Mouse (Mus musculus): ENCODE results near the gene Tsen34. TPM values are rescaled to one million over a fixed set of nuclear protein-coding genes. Genes with fewer than 3 reads are reported as not detected.

The Tsen34 gene
- polyA plus RNA-seq (2012; rRNA removed): 78.1 and 115 TPM in 2 replicates

GRCm38 (mm10) chr7:3692382-3692986, at the start of gene Tsen34:
TSS of gene Tsen34 (plus strand) at chr7:3692863.

GRCm38 (mm10) chr7:3644672-3645487, 47.8 kb upstream of the Tsen34 start, which contains the start of gene Cnot3:
TSS of gene Cnot3 (plus strand) at chr7:3645268.

GRCm38 (mm10) chr7:3665215-3666114, 27.2 kb upstream of the Tsen34 start, which contains the start of gene Leng1:
TSS of gene Leng1 (minus strand) at chr7:3665840.

GRCm38 (mm10) chr7:3677342-3677741, 15.3 kb upstream of the Tsen34 start, which contains the start of gene Tmc4:
TSS of gene Tmc4 (minus strand) at chr7:3677553.

GRCm38 (mm10) chr7:3692987-3693808, 535 bp downstream of the Tsen34 start, which contains the start of gene Mboat7:
TSS of gene Mboat7 (minus strand) at chr7:3693523.

GRCm38 (mm10) chr7:3703879-3704441, 11.3 kb downstream of the Tsen34 start, which contains the start of gene Rps9:
TSS of gene Rps9 (plus strand) at chr7:3703993.

GRCm38 (mm10) chr7:3720268-3720667, 27.6 kb downstream of the Tsen34 start, which contains the start of gene Pirb:
TSS of gene Pirb (minus strand) at chr7:3720391.

Other genes starting within 250 kb of the Tsen34 start
- 0.16 TPM in 1 of 2 replicates, not detected in the other for gene Tarm1, start 190.2 kb upstream of the Tsen34 start, polyA plus RNA-seq (2012; rRNA removed)
- 0.09 and 0.32 TPM in 2 replicates for gene Oscar, start 76.7 kb upstream of the Tsen34 start, polyA plus RNA-seq (2012; rRNA removed)
- gene Ndufa3, start 75.5 kb upstream of the Tsen34 start, polyA plus RNA-seq (2012; rRNA removed): 219 and 251 TPM in 2 replicates
- gene Tfpt, start 62.9 kb upstream of the Tsen34 start, polyA plus RNA-seq (2012; rRNA removed): 2.4 and 2.6 TPM in 2 replicates
- gene Prpf31, start 62.9 kb upstream of the Tsen34 start, polyA plus RNA-seq (2012; rRNA removed): 9.5 and 9.9 TPM in 2 replicates
- 47.8 and 48.8 TPM in 2 replicates for gene Cnot3, start 47.6 kb upstream of the Tsen34 start, polyA plus RNA-seq (2012; rRNA removed)
- gene Leng1, start 27.0 kb upstream of the Tsen34 start, polyA plus RNA-seq (2012; rRNA removed): 0.84 and 1.1 TPM in 2 replicates
- gene Tmc4, start 15.3 kb upstream of the Tsen34 start, polyA plus RNA-seq (2012; rRNA removed): 95.4 and 101 TPM in 2 replicates
- gene Mboat7, start 660 bp downstream of the Tsen34 start, polyA plus RNA-seq (2012; rRNA removed): 23.1 and 29.7 TPM in 2 replicates
- gene Rps9, start 11.1 kb downstream of the Tsen34 start, polyA plus RNA-seq (2012; rRNA removed): 246 and 271 TPM in 2 replicates
- 3.5 and 4.8 TPM in 2 replicates for gene Pirb, start 27.5 kb downstream of the Tsen34 start, polyA plus RNA-seq (2012; rRNA removed)
- gene Gm15448, start 132.8 kb downstream of the Tsen34 start, polyA plus RNA-seq (2012; rRNA removed): 0.12 and 0.18 TPM in 2 replicates
- gene Pira2, start 152.2 kb downstream of the Tsen34 start, polyA plus RNA-seq (2012; rRNA removed): 0.11 and 0.25 TPM in 2 replicates
- 0.55 and 0.78 TPM in 2 replicates for gene Gm14548, start 205.3 kb downstream of the Tsen34 start, polyA plus RNA-seq (2012; rRNA removed)
- 0.73 and 1.1 TPM in 2 replicates for gene Lilra6, start 222.6 kb downstream of the Tsen34 start, polyA plus RNA-seq (2012; rRNA removed)